In genomic region chr19:53185486-53186134, GRCm38 (mm10) we compare ENCODE assay signal across 7 mouse cellular contexts. TPM values are rescaled to one million over a fixed set of nuclear protein-coding genes. Genes with fewer than 3 reads are reported as not detected.
DNase-seq lines count a peak whose midpoint lies in the region; ATAC-seq and TF ChIP-seq lines count a peak whose summit lies in the region.

No protein-coding gene starts in this region.

- no peaks in the 10 kb centered on the region; the same call in 1 of the 2 replicates for H3K27me3 ChIP-seq in G1E (ENCODE audit: insufficient read depth, low read length)
- H3K27me3 ChIP-seq in liver, embryonic 15.5 days = peaks cover 27% of the 10 kb centered on the region; the same call in 1 of the 2 replicates

- peak overlapping the region; percentile 61 for H3K4me2 ChIP-seq in liver, embryonic 15.5 days

- no peak overlapping the region; the same call in 1 of the 2 replicates for H3K4me3 ChIP-seq in G1E (ENCODE audit: low read depth, low read length)
- peak overlapping the region; percentile 44 for H3K4me3 ChIP-seq in liver, embryonic 15.5 days (replicated peaks)

- H3K4me1 ChIP-seq in G1E (ENCODE audit: insufficient read depth, low read depth, low read length) = peaks cover 86% of the 10 kb centered on the region
- H3K4me1 ChIP-seq in liver, embryonic 15.5 days (replicated peaks) = peaks cover 89% of the 10 kb centered on the region

- no peaks in the 10 kb centered on the region for H3K9me3 ChIP-seq in G1E (replicated peaks)
- H3K9me3 ChIP-seq in liver, embryonic 15.5 days (replicated peaks) = no peaks in the 10 kb centered on the region

- H3K9ac ChIP-seq in liver, embryonic 15.5 days = peak overlapping the region; percentile 45

- H3K36me3 ChIP-seq in G1E (replicated peaks) = peaks cover 24% of the 10 kb centered on the region
- H3K36me3 ChIP-seq in liver, embryonic 15.5 days (replicated peaks) = no peaks in the 10 kb centered on the region

- peak; percentile 90 for ATAC-seq in G1E (ENCODE audit: extremely low read depth, insufficient number of reproducible peaks, low FRiP score, poor library complexity, severe bottlenecking)
- peak; percentile 96 for ATAC-seq in liver, embryonic 15.5 days (ENCODE audit: insufficient read depth)

- peak; percentile 79 for DNase-seq in G1E (ENCODE audit: low spot score)
- DNase-seq in c-Kit-positive CD71-negative TER-119-negative erythroid progenitor cells, embryonic 14.5 days (ENCODE audit: low read depth) = peak; percentile 80
- DNase-seq in spleen, postnatal 36 days (ENCODE audit: low spot score in 2 of 2) = peak; percentile 91 to 94
- no peak for DNase-seq in layer of hippocampus, adult 18-20 months (ENCODE audit: low spot score in 2 of 2)
- DNase-seq in kidney, adult 18-20 months = no peak
- no peak for DNase-seq in right cerebral cortex, adult 18-20 months

- no peak for TF ChIP-seq CTCF in G1E (IDR thresholded peaks at IDR 0.05; ENCODE audit: low read depth, low read length)

- peak overlapping the region; percentile 89 for H3K27ac ChIP-seq in liver, embryonic 15.5 days (replicated peaks)

- WGBS in liver, embryonic 15.5 days (ENCODE audit: insufficient replicate concordance) = 5% methylated on average over 8 of the region's 8 CpGs

RNA-seq across cellular contexts. Expression of gene Add3, which starts 45.4 kb away (rescaled TPM):
- total RNA-seq in G1E (2014; fragmentation: Nextera tagmentation) = 80.2 and 89.2 TPM in 2 replicates
- total RNA-seq in G1E (2017) = 78.0 and 81.6 TPM in 2 replicates
- 9.2 and 10.9 TPM in 2 replicates for polyA plus RNA-seq in G1E (2012)
- polyA plus RNA-seq in liver, embryonic 15.5 days (2015; fragmentation: Nextera tagmentation; extraction: Ambion mirVana) = 26.2 and 28.3 TPM in 2 replicates
- total RNA-seq in layer of hippocampus, adult 18-20 months (2021) = 100 to 1,000 TPM; 126 to 129 TPM

Comparison
In these comparisons a context has a peak if more than half of its experiments do, and no peak if none do; other contexts are left out.
1. DNase-seq: peak in G1E (single experiment), c-Kit-positive CD71-negative TER-119-negative erythroid progenitor cells, embryonic 14.5 days (single experiment) and spleen, postnatal 36 days (2 of 2); none in layer of hippocampus, adult 18-20 months (0 of 2), kidney, adult 18-20 months (single experiment) and right cerebral cortex, adult 18-20 months (single experiment).